Mouse (Mus musculus): ENCODE results near the gene Tmem245. TPM values are rescaled to one million over a fixed set of nuclear protein-coding genes. Genes with fewer than 3 reads are reported as not detected.
A peak's percentile ranks its signal among the peaks of the same experiment; 100 is the strongest.

The Tmem245 gene
- polyA plus RNA-seq, 1 experiment from 2014 or later = 4.8 TPM

DNA sequence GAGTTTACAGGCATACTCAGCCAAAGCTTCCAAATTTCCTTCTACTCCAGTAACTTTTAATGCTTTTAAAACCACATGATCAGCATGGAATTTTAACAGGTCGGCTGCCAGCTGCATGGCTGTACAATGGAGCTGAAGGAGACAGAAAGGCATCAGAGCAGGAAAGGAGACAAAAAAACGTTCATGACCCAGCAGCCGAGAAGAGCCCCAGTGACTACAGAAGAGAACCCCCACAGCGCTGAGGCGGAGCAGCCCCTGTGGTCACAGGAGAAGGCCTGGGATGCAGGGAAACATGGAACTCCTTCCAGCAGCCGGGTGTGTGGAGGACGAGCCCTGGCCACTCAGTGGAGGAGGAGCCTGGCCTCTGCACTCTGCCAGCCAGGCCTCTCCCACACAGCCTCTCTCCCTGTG is 117.7 kb downstream of the Tmem245 start:
- H3K27ac ChIP-seq (ENCODE audit: low read depth, low read length) = peak overlapping the region; percentile 39; the same call in 1 of the 2 replicates
- no peak overlapping the region for H3K4me3 ChIP-seq (ENCODE audit: low read depth, low read length)
- H3K36me3 ChIP-seq (ENCODE audit: control insufficient read depth, insufficient read depth, low read length) = peaks cover 34% of the 10 kb centered on the region
- DNase-seq (ENCODE audit: low spot score) (peak; percentile 61), ATAC-seq (peak; percentile 82)
- no peaks in the 10 kb centered on the region; the same call in 1 of the 2 replicates for H3K4me1 ChIP-seq (ENCODE audit: control insufficient read depth, insufficient read depth, low read length)
- no peaks in the 10 kb centered on the region for H3K9me3 ChIP-seq (replicated peaks; ENCODE audit: control insufficient read depth, low read length)
- WGBS = 17% methylated on average over 7 of the region's 7 CpGs
- no peak overlapping the region for H3K9ac ChIP-seq (ENCODE audit: low read length)
- no peaks in the 10 kb centered on the region for H3K27me3 ChIP-seq (replicated peaks; ENCODE audit: control insufficient read depth, insufficient read depth, low read length)
- H3K4me2 ChIP-seq (ENCODE audit: low read length) = no peak overlapping the region

DNA sequence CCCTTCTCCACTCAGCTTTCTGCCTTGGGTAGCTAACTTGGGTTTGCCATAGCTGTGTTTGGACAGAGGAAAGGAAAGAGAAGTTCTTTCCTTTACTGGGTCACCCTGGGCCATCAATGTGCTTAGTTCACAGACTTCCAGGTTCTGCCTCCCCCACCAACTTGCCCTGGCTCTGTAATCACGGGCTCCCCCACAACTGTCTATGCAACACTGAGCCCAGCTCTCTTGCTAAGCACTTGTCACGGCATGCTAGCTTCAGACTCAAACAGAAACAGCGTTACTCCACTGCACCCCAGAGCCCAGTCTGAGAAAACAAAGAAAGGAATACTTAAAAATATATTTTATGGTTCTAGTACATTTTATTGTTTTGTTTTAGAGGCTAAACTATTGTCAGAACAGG is 118.3 kb downstream of the Tmem245 start:
- H3K9ac ChIP-seq (ENCODE audit: low read length) = no peak overlapping the region
- H3K36me3 ChIP-seq (ENCODE audit: control insufficient read depth, insufficient read depth, low read length) = peaks cover 31% of the 10 kb centered on the region
- peak; percentile 18; the same call in 1 of the 2 replicates for ATAC-seq
- H3K9me3 ChIP-seq (replicated peaks; ENCODE audit: control insufficient read depth, low read length) = no peaks in the 10 kb centered on the region
- H3K4me2 ChIP-seq (ENCODE audit: low read length) = no peak overlapping the region
- H3K4me1 ChIP-seq (ENCODE audit: control insufficient read depth, insufficient read depth, low read length) = no peaks in the 10 kb centered on the region; the same call in 1 of the 2 replicates
- no peaks in the 10 kb centered on the region for H3K27me3 ChIP-seq (replicated peaks; ENCODE audit: control insufficient read depth, insufficient read depth, low read length)
- no peak overlapping the region for H3K4me3 ChIP-seq (ENCODE audit: low read depth, low read length)
- no peak for DNase-seq (ENCODE audit: low spot score)
- WGBS = 71% methylated on average over 3 of the region's 3 CpGs
- 0 out of 2 replicates have a peak overlapping the region, but pooled peaks have one; percentile 27 for H3K27ac ChIP-seq (ENCODE audit: low read depth, low read length)

GRCm38 (mm10) chr4:56824231-56824630 is 123.0 kb downstream of the Tmem245 start:
- H3K4me1 ChIP-seq (ENCODE audit: control insufficient read depth, insufficient read depth, low read length) = no peaks in the 10 kb centered on the region
- no peak for DNase-seq (ENCODE audit: low spot score)
- H3K4me2 ChIP-seq (ENCODE audit: low read length) = no peak overlapping the region
- peaks cover 13% of the 10 kb centered on the region; the same call in 1 of the 2 replicates for H3K36me3 ChIP-seq (ENCODE audit: control insufficient read depth, insufficient read depth, low read length)
- no peak for ATAC-seq
- H3K4me3 ChIP-seq (ENCODE audit: low read depth, low read length) = no peak overlapping the region
- H3K27ac ChIP-seq (ENCODE audit: low read depth, low read length) = no peak overlapping the region
- 92% methylated on average over 9 of the region's 9 CpGs for WGBS
- H3K27me3 ChIP-seq (replicated peaks; ENCODE audit: control insufficient read depth, insufficient read depth, low read length) = no peaks in the 10 kb centered on the region
- no peak overlapping the region for H3K9ac ChIP-seq (ENCODE audit: low read length)
- H3K9me3 ChIP-seq (replicated peaks; ENCODE audit: control insufficient read depth, low read length) = no peaks in the 10 kb centered on the region

- Histone ChIP-seq H3K4me2 (ENCODE audit: low read length) (no peak overlapping the region), H3K27me3 (replicated peaks; ENCODE audit: control insufficient read depth, insufficient read depth, low read length) (no peaks in the 10 kb centered on the region), H3K9ac (ENCODE audit: low read length) (no peak overlapping the region), H3K36me3 (ENCODE audit: control insufficient read depth, insufficient read depth, low read length) (peaks cover 13% of the 10 kb centered on the region; the same call in 1 of the 2 replicates), H3K4me3 (ENCODE audit: low read depth, low read length) (no peak overlapping the region), H3K27ac (ENCODE audit: low read depth, low read length) (no peak overlapping the region), H3K4me1 (ENCODE audit: control insufficient read depth, insufficient read depth, low read length) (no peaks in the 10 kb centered on the region), H3K9me3 (replicated peaks; ENCODE audit: control insufficient read depth, low read length) (no peaks in the 10 kb centered on the region)
- DNase-seq (ENCODE audit: low spot score) (peak; percentile 49), ATAC-seq (no peak)
Measured at GRCm38 (mm10) chr4:56820017-56820550, 127.2 kb downstream of the Tmem245 start.

MicroRNAs encoded within 50 kb of the gene (microRNA counts, 519-probe panel; counts per million panel counts)
- microRNA mmu-miR-32 = 4,791 counts per million, percentile 71 among the panel's probes with 10 or more counts

Small RNAs within 50 kb of the gene (microRNA-seq; reads per million reads assigned to microRNA genes)
- 153 reads per million, percentile 62 among the genes with 10 or more reads in this experiment for gene Mir32

Other genes starting within 250 kb of the Tmem245 start
- gene Gm26657, start 207.4 kb downstream of the Tmem245 start, polyA plus RNA-seq (2014; fragmentation: Nextera tagmentation; extraction: Ambion mirVana) = not detected in 2 replicates
- gene Actl7b, start 206.0 kb downstream of the Tmem245 start, polyA plus RNA-seq (2014; fragmentation: Nextera tagmentation; extraction: Ambion mirVana) = not detected in 2 replicates
- gene Actl7a, start 204.0 kb downstream of the Tmem245 start, polyA plus RNA-seq (2014; fragmentation: Nextera tagmentation; extraction: Ambion mirVana) = not detected in 2 replicates
- 72.4 and 78.2 TPM in 2 replicates for gene Elp1, start 145.1 kb downstream of the Tmem245 start, polyA plus RNA-seq (2014; fragmentation: Nextera tagmentation; extraction: Ambion mirVana)
- 16.0 and 16.7 TPM in 2 replicates for gene Fam206a, start 145.1 kb downstream of the Tmem245 start, polyA plus RNA-seq (2014; fragmentation: Nextera tagmentation; extraction: Ambion mirVana)
- 9.4 and 11.1 TPM in 2 replicates for gene Ctnnal1, start 82.2 kb downstream of the Tmem245 start, polyA plus RNA-seq (2014; fragmentation: Nextera tagmentation; extraction: Ambion mirVana)
- 13.8 and 18.9 TPM in 2 replicates for gene Frrs1l, start 43.0 kb upstream of the Tmem245 start, polyA plus RNA-seq (2014; fragmentation: Nextera tagmentation; extraction: Ambion mirVana)
- 0.74 and 0.88 TPM in 2 replicates for gene Epb41l4b, start 196.0 kb upstream of the Tmem245 start, polyA plus RNA-seq (2014; fragmentation: Nextera tagmentation; extraction: Ambion mirVana)

Data from forebrain, embryonic 14.5 days (tissue).